Mouse (Mus musculus) left cerebral cortex, adult 8-10 months (tissue): ENCODE results near the gene Pitx1. TPM values are rescaled to one million over a fixed set of nuclear protein-coding genes. Genes with fewer than 3 reads are reported as not detected.

Experiments used
- DNase-seq, 2 experiments: peaks; one replicate each; pipeline ENCODE4 v3.0.0; 2022; ENCODE audit warnings: low spot score in 2 of 2
- total RNA-seq, 4 experiments: library from RNA; stranded (reverse); gene quantifications; 2 replicates each; pipeline ENCODE4 v1.2.4; 2022

Pitx1 gene
- total RNA-seq = not detected

DNA sequence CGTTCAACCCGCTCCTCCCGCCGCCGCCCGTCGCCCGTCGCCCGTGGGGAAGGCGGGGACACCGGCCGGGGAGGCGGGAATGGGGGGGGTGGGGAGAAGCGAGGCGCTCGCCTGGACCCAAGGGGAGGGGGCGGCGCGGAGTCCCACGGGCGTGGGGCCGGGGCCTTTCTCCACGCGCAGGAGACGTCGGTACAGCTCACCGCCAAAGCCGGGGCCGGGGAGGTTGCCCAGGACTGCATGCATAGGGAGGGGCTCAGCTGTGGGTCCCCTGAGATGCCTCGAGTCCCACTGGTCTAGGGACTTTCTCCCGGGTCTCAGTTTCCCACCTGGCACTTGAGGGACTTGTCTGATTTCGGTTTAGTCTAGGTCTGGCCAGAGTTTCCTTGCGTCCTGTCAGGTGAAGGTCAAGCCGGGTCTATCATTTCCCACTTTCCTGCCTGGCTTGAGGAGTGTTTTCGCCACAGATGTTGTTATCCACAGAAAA lies at the start of gene Pitx1:
Pitx1 (minus strand) TSS at position 51 of the 484 bp plus-strand sequence.
- DNase-seq = no peak

DNA sequence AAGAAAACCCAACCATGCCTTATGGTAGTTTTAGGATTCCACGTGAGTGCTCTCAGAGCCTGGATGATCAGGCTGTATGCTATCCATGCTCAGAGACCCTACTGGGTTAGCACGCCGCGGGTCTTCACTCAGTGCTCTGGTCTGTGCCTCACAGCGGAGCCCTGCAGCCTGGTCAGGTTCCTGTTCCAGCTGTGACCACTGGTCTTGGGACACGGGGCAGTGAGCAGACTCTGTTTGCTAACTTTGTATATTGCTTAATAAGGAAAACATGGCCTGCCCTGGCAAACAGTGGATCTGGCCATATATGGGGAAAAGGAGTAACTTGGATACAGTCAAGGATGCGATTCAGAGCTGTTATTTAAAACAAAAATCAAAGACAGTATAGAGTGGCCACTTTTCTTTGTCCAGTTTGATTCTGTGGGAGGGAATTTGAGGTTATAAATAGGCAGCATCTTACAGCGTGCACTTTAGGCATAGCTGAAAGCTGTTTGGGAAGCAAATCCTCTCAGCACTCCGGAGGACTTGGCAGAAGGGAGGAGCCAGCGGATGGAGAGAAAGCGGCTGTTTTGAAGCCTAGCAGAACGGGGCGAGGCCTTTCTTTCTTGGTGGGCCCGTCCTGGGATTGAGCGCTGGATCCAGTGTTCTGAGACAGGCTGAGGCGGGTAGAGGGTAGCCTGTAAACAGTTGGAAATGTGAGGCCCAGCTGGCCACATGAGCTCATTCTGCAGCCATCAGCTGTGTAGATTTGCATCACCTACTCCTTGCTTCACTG lies 45.6 kb upstream of the Pitx1 start:
- DNase-seq = no peak

DNA sequence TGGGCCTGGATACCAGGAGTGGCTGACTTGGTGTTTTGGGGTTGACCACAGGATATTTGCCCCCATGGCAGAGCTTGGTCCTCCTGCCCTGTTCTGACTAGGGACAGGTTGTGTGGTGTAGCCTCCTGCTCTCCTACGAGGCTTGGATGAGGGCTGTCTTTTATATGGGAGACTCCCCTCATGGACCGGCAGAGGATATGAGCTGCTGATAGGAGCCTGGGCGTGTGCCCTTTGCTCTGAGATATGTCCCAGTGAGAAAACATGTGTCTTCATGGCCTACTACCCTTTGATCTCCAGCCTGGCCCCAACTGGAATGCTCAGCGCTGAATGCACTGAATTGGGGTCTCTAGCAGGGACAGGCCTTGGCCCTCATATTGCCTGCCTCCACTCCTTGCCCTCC lies 42.4 kb upstream of the Pitx1 start:
- no peak for DNase-seq

DNA sequence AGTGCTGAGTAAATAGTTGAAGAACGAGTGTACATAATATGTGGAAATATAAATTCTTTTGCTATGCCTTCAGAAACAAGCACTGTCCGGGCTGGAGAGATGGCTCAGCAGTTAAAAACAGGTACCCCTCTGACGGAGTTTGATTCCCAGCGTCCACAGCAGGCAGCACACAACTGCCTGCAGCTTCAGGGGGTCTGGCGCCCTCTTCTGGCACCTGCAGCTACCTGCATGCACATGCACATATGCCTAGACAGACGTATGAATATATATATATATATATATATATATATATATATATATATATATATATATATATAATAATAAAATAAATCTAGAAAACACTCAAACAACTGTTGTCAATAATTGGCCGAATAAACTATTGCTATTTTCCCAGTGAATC lies 35.4 kb upstream of the Pitx1 start:
- DNase-seq = no peak

DNA sequence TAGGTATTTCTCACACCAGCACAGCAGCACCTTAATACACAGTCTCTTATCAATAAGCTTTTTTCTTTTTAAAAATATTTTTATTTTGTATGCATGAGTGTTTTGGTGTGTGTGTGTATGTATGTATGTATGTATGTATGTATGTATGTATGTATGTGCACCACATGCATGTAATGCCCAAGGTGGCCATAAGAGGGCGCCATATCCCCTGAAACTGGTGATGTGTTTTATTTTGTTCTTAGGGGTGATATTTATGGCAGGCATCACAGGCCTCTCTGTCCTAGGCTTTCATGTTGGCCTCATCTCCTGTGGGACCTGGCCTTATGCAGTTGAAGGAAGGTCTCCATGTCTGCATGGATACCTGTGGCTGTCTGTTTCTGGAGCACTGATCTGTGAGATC lies 34.0 kb upstream of the Pitx1 start:
- no peak for DNase-seq

DNA sequence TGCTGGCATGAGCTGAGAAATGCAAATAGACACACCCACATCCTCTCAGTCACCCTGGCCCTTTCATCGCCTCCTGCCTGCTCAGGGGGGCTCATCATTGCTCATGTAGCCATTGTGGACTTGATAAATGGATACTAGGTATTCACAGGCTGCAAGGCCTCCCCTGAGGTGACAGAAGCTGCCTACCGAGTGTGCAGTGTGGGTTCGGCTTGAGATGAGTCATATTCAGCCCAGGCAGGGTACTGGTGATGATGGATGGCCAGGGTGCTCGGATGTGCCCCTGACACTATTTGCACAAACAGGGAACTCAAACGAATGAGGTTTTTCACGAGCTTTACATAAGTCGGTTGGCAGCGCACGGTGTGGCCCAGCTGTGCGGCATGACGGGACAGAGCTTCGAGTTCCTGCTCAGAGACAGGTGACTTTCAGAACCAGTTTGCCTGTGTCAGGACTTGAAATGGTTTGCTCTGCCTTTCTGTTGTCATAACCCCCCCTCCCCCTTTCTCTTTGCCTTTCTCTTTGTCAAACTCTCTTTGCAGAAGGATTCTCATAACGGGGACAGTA lies 31.6 kb upstream of the Pitx1 start:
- no peak for DNase-seq

DNA sequence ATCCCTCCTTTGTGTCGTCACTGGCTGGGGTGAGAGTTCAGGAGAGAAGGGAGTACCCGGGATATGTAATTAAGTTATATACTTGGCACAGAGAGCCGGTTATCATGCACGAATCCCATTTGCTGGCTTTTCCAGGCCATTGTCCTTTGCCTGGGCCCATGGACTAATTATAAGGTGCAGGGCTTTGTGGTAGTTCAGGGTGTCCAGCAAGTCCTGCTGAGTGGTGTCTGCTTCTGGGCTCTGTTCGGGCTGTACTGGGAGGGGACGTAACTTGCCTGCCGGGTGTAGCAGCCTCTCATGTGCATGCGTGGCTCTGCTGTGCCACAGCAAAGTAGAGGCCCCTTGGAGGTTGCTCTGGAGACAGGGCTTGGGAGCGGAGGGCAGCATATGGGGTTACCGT lies 24.5 kb upstream of the Pitx1 start:
- DNase-seq = no peak

DNA sequence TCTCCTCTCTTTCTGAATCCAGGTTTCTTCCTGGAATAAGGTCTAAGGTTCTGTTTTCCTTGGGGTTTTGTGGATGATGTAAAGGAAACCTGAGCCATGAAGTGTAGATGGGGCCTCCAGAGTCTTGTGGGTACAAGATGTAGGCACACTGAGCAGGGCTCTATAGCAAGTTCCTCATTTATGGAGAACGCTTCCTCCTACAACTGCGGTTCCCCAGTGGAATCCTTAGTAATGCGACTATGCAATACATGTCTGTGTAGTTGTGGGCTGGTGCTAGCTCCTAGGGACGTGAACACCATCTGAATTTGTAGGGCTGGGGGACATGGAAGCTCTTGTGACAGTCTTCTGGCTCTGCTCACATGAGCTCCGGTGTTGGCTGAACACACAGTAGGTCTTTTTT lies 22.5 kb upstream of the Pitx1 start:
- DNase-seq = no peak

DNA sequence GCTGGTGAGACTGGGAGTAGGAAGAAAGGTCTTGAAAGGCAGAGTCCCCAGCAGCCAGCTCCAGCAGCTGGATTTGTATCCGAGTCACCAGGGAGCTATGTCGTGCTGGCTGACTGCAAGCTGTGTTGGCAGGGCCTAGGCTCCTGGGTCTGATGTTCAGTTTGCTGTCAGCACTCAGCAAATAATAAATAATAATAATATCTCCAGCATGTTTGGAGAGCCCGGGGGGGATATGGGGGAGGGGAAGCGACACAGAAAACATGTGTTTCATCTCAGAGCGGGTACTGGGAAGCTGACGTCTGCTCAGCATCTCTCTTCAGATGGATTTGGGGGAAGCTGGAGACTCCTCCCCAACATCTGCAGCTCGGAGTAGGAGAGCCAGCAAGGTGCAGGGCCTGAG lies 19.8 kb upstream of the Pitx1 start:
- no peak for DNase-seq

DNA sequence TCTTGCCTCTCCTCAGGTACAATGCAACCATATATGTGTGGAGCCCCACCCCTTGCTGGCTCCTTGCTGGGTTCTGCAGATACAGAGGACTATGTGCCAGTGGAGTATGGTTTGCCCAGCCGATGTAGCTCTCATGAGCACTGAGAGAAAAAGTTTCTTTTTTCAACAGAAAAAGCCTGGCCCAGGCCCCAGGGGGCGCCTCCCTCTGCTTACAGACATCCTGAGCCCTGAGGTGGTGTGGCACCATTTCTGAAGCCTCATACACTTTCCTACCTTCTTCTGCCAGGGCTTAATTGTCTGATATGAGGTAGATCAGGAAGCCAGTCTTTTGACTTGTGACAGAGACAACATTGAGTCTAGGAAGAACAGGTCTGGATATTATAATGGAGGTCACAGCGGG lies 16.2 kb upstream of the Pitx1 start:
- DNase-seq = no peak

DNA sequence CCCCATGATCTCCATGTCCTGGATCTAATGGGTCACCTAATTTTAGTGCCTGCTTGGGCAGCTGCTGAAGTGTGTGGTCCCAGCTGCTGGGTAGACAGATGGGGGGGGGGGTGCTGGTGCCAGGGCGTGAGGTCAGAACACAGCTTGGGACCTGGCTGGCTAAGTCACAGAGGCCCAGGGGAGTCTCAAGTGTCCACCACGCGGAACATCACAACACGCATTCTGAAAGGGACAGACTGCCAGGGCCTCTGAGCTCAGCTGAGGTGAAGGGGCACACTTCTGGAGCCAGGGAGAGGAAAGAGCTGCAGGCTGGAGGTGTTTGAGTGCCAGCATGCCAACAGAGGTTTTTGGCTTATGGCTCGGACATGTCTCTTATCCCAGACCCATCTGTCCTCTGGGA lies 14.7 kb upstream of the Pitx1 start:
- no peak for DNase-seq

DNA sequence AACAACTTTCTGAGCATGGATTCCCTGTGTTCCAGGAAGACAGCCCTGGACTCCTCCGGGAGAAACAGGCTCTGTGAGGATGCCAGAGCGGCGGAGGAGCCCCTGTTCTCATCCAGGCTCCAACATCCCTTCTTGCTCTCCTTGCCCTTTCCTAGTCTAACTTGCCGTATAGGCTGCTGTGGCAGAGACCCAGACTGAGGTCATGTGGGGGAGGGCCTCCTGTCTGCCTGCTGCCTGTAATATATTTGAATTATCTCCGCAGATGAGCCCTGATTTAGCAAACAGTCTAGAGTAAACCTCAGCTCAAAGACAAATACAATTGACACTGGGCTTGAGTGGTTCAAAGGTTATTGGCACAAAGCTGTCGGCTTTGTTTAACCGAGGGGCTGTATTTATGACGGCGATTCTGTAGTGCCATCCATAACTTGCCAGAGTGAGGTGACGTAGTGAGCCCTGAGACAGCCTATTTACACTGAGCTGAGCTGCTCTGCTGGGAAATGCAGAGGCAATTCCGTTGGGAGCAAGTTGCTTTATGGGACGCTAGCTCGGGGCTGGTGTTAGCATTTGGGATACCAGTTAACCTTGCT lies 12.7 kb upstream of the Pitx1 start:
- DNase-seq = no peak

DNA sequence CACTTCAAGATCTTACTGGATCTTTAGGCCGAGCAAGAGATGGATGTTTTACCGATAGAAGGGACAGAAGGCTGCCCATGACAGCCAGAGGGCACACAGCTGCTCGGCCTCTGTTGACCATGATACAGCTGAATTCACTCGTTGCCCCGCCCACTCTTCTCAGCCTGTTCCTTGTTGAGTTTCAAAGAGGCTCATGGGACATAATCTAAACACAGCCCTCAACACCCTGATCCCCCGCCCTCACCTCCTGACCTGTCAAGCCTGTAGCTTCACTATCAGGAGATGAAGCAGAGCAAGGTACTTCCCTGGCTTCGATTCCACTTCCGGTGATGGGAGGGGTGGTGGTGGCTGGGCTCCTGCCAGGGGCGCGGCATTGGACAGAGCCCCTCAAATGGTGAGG lies 11.8 kb upstream of the Pitx1 start:
- no peak for DNase-seq

DNA sequence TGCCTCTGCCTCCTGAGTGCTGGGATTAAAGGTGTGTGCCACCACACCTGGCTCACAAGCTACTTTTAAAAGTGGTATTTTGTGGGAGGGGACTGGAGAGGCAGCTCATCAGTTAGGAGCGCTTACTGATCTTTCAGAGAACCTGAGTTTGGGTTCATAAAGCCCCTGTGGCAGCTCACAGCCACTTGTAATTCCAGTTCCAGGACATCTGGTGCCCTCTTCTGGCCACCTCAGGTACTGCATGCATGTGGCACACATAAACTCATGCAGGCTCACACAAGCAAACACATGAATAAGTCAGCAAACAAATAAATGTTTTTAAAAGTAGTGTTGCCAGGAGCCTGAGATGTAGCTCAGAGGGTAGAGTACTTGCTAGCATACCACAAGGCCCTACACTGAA lies 7.7 kb upstream of the Pitx1 start:
- DNase-seq = no peak

DNA sequence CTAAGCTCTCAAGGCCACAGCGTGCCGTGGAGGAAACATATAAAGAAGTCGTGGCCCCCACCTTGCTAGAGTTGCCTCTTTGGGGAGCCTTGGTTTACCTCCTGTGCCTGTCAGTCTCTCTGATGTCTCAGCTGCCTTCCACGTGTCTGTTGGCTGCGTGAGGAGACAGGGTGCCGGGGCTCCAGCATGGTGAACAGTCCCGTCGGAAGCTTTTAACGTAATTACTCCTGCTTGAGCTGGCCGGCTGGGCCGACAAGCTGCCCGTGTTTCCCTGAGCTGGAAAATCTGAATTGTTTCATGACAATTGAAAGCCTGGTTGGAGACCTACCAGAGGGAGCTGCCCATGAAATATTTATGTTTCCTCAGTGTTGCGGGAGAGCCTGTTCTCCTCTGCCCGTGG lies 4.2 kb upstream of the Pitx1 start:
- no peak for DNase-seq

DNA sequence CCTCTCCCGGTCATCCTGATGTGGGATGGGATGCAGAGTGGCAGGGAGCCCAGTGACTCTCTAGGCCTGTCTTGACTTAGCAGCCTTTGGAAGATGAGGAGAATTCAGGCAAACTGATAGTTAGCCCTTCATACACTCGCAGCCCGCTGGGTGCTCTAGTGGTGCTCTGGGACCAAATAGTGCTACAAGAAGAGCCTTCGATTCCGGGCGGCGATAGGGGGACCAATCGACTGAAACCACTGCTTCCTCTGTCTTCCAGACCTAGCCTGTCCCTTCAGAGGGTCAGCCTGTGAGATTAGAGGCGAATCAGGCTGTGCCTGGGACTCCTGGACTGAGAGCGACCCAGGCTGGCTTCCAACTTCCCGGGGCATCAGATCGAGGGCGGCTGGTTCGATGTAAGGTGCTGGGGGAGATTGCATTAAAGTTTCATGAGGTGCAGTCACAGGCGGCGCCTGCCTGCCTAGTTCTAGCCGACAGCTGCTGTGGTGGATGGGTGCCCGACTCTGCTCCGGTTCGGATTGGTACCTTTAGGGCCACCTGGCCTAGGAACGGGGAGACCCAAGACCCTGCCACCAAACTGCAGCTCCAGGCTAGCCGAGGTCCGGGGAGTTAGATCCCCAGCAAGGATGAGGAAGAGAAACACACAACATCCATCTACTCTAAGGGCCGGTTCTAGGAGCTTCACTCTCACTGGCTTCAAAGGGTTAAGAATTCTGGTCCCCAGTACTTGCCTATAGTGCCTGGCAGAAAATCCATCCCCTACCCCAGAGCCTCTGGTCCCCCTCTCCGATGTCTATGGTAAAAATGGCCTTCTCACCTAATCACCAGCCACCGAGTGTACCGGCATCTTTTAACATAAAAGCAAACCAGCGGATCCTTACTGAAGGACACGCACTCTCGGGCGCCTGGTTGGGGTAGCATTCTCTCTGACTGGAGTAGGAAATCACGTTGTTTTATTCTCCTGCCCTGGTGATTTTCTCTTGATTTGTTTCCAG lies 1.1 kb upstream of the Pitx1 start:
- no peak for DNase-seq

DNA sequence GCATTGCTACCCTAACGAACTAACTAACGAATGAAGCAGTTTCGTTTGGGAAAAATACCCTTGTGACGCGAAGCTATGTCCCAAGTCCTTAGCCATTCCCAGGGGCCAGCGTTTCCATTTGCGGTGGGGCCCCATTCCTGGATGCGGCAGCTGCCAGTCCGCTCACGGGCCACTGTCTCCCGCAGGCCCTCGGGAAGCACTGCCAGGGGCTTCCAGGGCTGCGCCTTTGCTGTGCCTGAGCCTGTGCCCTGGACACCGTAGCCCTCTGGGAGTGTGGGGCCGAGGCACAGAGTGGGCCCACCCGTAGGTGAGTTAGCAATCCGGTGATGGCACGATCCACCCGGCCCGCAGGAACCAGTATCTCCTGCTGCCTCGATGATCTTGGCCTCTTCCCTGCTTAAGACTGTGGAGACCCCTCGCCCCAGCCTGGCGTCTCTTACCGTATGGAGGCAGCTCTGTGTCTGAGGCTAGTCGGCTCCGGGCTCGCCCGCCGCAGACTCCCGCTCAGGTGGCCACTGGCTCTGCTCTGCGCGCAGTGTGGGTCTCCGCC lies 369 bp downstream of the Pitx1 start:
- DNase-seq = no peak

DNA sequence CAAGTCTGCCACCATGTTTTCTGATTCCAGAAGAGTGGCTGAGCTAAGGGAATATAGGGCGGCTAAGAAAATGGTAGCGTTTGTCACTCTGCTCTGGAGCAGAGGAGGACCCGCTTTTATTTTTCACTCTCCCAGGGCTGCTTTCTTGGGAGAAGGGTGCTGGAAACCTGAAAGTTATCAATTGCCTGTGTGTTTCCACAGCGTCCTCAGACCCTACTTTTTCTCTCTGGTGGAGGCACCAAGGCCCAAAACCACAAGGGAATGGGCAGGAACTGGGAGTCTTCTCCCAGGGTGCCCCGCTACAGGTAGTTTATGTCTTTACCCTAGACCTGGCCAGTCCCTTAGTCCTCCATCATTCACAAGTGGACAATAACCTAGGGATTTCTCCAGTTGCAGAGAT lies 1.3 kb downstream of the Pitx1 start:
- no peak for DNase-seq

DNA sequence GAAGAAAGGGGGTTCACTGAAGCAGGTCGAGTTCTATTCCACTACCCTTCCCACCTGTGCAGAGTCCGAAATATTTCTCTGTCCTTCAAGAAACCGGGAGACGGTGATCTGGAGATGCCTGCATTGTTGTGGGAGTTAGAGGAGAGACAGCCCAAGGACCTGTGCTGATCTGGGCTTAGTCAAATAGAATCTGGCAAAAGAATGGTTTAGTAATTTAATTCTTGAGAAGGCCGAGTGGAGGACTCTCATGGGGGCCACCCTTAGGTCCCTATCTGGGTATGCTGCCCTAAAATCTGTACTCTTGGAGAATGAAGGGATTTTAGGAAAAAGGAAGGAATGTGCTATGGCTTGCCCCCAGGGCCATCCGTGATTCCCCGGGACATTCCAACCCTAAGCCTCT lies 2.1 kb downstream of the Pitx1 start:
- no peak for DNase-seq

DNA sequence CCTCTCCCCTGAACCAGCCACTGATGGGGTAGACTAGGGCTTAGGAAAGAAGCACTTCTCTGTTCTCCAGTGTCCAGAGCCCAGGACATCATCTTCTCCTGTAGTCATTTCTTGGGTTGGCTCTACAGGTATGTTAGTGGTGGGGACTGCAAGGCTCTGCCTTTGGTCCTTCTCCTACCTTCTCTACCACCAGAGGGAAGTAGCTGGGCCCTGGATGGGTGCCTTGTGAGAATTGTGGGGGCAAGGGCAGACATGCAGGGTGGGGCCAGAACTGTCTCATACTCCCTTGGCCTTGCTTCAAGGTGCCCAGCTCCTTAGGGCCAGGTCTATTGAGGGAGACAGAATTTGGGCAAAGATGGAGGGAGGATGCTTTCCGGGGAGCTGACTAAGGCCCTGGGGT lies 3.4 kb downstream of the Pitx1 start:
- no peak for DNase-seq

DNA sequence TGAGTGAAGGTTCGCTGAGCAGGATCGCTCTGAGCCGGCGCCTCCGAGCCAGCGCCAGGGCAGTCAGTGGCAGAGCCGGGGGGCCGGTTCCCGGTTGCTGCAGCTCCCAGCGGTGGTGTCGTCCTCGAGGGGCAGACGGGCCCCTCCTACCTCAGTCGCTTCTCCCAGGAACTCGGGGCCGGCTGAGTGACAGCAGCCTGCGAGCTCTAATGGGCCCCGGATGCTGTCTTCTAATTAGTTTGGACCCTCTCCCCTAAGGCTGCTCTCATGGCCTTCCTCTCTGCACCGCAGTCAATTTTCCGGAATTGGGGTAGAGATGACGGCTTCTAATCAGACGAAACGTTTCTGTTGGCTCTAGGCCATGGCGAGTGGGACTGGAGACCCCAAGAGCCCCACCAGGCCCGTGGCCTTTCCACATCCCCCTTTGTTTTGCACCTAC lies 4.3 kb downstream of the Pitx1 start:
- DNase-seq = no peak
